Mouse (Mus musculus): Measurements from ENCODE around the gene Slc7a7.

DNA sequence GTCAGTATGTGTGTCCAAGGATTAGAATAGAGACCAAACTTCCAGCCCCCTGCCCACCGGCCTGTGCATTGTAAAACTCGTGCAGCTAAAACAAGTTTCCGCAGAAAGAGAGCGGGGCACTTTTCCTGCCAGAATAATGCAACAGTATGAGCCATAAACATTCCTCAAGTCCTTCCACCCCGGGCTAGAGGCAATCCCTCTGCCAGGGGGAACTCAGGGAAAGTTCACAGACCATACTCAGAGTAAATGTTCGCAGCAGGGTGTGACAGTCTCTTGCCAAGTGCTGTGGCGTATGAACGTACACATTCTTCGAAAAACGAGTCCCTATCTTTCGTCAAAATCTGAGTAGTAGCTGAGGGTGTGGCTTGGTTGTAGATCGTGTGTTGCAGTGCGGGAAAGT lies 38.0 kb downstream of the Slc7a7 start:
- TF ChIP-seq GATA1 (IDR thresholded peaks at IDR 0.05; ENCODE audit: borderline replicate concordance, low read length) (no peak), FLI1 (IDR thresholded peaks at IDR 0.05; ENCODE audit: low read length) (no peak)

Measured in megakaryocyte, embryonic 14.5 days (primary cell).